Mouse (Mus musculus) heart, postnatal 4 days (tissue): Measurements from ENCODE around the gene Hexb. TPM values are rescaled to one million over a fixed set of nuclear protein-coding genes. Genes with fewer than 3 reads are reported as not detected.

Source experiments
- DNase-seq: peaks from one replicate; pipeline ENCODE4 v3.0.0; 2021
- total RNA-seq, 2 experiments: library from RNA; stranded (reverse); gene quantifications; 2 replicates each; pipeline ENCODE4 v1.2.3; 2021

Hexb gene
- total RNA-seq = 10 to 100 TPM; 20.8 to 23.5 TPM

DNA sequence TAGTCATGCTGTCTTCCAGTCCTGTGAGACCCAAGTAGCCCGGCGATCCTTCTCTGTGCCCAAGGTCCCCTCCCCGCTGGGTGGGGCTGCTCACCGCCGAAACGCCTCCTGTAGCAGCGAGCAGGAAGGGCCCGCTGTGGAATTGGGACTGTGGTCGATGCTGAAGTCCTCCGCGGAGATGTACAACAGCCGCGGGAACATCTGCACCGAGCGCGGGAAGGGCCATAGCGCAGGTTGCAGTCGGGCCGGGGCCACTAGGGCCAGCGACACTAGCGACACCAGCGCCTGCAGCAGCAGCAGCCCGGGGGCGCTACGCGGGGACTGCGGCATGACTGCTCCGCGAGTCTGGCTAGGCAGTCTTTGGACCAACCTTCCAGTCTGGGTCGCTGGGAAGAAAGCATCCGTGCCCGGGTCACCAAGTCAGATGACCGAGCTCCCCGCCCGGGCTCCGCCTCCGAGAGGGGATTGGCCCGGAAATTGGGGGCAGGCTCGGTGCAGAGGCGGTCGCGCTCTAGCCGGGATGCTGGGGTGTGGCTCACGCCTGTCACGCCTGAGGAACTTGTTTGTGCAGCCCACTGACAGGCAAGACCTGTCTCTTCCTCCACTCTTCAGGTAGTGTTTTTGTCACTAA, at the start of gene Hexb:
Hexb (minus strand) TSS at position 426 of the 631 bp plus-strand sequence.
- DNase-seq = peak; percentile 94

GRCm38 (mm10) chr13:97247754-97248153, 49.6 kb upstream of the Hexb start:
- no peak for DNase-seq

DNA sequence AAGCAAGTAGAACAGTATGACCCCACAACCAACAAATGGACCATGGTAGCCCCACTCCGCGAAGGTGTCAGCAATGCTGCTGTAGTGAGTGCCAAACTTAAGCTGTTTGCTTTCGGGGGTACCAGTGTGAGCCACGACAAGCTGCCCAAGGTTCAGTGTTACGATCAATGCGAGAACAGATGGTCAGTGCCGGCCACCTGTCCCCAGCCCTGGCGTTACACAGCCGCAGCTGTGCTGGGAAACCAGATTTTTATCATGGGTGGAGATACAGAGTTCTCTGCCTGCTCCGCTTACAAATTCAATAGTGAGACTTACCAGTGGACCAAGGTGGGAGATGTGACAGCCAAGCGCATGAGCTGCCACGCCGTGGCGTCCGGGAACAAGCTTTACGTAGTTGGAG, 48.1 kb upstream of the Hexb start:
- DNase-seq = no peak

DNA sequence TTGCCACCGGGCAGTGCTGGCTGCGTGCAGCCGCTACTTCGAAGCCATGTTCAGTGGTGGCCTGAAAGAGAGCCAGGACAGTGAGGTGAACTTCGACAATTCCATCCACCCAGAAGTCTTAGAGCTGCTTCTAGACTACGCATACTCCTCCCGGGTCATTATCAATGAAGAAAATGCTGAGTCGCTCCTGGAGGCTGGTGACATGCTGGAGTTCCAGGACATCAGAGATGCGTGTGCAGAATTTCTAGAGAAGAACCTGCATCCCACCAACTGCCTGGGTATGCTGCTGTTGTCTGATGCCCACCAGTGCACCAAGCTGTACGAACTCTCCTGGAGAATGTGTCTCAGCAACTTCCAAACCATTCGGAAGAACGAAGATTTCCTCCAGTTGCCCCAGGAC, 47.0 kb upstream of the Hexb start:
- no peak for DNase-seq

DNA sequence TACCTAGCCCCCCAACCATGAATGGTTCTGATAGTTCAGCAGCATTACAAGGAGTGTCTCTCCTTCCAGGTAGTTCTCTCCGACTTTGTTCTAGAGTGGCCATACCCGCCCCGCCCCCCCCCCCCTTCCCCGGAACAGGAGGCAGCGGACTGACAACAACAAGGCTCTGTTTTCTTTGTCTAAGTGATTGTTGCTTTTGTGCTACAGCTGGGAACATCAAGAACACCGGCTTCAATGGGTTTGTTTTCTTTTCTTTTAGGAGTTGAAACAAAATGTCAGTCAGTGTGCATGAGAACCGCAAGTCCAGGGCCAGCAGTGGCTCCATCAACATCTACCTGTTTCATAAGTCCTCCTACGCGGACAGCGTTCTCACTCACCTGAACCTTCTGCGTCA, 46.6 kb upstream of the Hexb start:
- DNase-seq = no peak

- no peak for DNase-seq
Observed at GRCm38 (mm10) chr13:97243962-97244711, 46.0 kb upstream of the Hexb start.

- no peak for DNase-seq
Observed at GRCm38 (mm10) chr13:97242716-97243115, 44.6 kb upstream of the Hexb start.

GRCm38 (mm10) chr13:97241787-97242280, 43.7 kb upstream of the Hexb start:
- no peak for DNase-seq

DNA sequence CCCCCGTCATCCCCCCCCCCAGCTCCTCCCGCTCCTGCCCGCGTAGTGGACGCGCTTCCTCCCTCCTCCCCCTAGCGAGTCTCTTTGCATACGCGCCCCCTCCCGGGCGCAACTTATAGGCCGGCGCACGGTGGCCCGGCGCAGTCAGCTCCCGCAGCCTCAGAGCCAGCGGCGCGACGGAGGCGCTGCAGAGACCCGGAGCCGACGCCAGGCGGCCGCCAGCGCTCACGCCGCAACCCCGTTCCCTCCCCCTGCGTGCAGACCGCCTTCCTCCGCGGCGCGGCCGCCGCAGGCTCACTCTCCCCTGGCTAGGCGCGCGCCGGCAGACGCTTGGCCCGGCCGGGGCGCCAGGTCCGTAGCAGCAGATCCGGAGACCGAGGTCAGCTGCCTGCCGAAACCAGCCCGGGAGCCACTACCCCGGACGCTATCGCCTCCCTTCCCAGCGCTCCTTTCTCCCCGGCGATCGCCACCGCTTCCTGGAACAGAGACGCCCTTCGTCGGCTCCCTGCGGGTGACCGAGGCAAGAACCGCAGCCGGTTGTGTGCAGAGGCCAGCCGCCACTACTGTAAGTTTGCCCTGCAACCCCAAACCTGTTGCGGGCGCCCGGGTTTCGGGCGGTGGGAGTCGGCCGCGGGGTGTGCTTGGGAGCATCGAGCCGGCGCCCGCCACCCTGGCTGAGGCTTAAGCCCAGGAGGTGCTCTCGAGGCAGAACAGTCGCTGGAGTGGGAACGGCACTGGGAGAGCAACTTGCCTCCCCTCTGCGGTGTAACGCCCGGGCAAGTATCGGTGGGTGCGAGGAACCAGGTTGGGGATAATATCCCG, 43.0 kb upstream of the Hexb start, which contains the start of gene Enc1:
Enc1 (plus strand) TSS at position 141 of the 822 bp plus-strand sequence.
- DNase-seq = peak; percentile 94

GRCm38 (mm10) chr13:97240279-97240964, 42.3 kb upstream of the Hexb start:
- DNase-seq = peak; percentile 78

DNA sequence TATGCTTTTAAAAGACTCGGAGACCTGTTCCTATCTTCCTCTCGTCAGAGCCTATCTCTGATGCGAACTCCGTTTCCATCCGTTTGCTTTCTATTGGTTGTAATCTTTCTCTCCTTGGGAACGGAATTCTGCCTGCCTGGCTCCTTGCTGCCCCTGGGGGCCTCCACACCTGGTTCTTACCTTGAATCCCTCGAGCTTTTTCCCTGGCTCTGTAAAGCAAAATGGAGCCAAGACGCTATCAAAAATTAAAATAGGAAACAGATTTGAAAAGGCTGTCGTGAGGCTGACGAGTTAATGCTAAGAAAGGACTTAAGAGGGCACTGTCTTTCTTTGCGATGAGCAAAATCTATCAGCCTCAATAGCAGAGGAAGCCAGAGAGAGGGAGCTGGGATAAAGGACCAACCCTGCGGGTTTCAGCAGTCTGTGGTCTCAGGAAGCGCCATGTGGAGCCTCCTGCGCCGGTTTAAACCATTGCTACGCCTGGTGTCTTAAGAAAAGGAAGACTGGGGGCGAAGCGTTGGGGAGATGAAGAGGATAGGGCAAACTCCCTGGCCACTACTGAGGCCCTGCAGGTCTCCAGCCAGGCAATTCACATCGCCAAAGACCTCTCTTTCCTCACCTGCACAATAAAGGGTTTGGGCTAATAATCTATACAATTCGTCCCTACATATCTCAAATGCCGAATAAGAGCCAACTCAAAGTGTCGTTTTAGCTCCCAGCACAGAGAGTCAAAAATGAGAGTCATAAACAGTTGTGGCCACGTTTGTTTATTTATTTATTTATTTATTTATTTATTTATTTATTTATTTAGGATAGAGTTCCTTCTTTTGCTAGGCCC, 41.4 kb upstream of the Hexb start:
- DNase-seq = peak; percentile 54

- DNase-seq = no peak
Observed at GRCm38 (mm10) chr13:97238181-97238981, 40.2 kb upstream of the Hexb start.

DNA sequence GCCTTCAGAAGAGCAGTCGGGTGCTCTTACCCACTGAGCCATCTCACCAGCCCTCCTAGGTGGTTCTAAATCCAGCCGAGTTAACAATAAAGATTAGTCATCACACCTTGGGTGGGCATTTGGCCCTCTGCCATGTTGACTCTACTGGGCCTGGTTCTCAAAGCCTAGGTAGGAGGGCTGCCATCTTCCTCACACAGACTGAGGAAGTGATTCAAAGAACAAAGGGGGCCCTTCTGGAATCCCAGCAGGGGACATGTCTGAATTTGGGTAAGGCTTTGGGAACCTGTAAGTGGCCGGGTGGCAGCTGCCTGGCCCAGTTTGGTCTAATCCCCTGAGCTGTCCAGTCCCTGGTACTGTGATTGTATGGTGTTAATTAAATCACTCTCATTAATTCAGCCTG, 39.5 kb upstream of the Hexb start:
- DNase-seq = no peak

- no peak for DNase-seq
Observed at GRCm38 (mm10) chr13:97235911-97236310, 37.8 kb upstream of the Hexb start.

GRCm38 (mm10) chr13:97234785-97235417, 36.7 kb upstream of the Hexb start:
- peak; percentile 87 for DNase-seq

- DNase-seq = no peak
Observed at GRCm38 (mm10) chr13:97233092-97233491, 34.9 kb upstream of the Hexb start.

- no peak for DNase-seq
Observed at GRCm38 (mm10) chr13:97230101-97230500, 31.9 kb upstream of the Hexb start.

DNA sequence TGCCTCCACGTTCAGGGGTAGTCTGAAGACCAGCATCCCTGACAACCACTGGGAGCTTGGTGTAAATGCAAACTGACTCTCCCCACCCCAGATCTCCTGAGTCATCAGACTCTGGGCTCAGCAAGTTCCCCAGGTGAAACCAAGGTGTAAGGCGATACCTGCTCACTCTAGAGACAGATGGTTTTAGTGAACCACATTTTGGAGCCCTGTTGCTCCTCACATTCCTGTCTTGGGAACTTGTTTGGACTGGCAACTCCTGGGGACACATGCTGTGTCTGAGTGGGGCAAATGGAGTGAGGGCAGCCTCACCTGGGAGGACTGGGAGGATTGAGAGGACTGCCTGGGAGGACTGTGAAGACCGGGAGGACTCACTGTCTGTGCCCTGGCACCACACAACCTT, 29.6 kb upstream of the Hexb start:
- DNase-seq = no peak

GRCm38 (mm10) chr13:97225130-97225529, 27.0 kb upstream of the Hexb start:
- DNase-seq = no peak

DNA sequence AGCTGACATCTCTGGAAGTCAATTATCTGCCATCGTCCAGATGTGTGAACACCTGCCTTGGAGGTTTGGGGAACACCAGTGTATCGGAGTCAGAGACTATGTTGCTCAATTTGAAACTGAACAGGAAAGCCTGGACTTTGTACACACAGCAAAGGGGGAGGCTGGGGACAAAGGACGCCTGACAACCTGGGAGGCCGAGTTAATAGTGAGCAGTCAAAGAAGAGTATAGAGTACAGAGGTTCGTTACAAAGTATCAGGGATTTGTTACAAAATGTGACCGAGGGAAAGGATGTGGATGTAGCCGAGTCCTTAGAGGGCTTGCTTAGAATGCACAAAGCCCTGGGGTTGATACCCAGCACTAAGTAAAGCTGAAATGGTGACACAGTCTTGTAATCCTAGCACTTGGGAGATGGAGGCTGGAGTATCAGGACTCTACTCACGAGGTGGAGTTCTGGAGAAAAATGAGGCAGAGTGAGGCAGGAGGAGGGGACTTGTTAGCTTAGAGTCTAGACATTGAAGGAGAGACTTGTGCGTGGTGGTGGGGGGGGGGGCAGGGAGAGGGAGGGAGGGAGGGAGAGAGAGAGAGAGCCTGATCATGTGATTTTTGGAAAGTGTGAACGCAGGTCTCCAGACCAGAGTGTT, 26.3 kb upstream of the Hexb start:
- DNase-seq = no peak
